Mouse (Mus musculus) liver, adult (tissue): ENCODE data around the gene Patz1.

Source experiments
- GATA4 ChIP-seq: IDR thresholded peaks from 2 replicates; pipeline ENCODE4 v1.6.1; 2014; ENCODE audit warnings: mild to moderate bottlenecking, low read length; ENCODE audit not compliant: insufficient replicate concordance

Gene Patz1

DNA sequence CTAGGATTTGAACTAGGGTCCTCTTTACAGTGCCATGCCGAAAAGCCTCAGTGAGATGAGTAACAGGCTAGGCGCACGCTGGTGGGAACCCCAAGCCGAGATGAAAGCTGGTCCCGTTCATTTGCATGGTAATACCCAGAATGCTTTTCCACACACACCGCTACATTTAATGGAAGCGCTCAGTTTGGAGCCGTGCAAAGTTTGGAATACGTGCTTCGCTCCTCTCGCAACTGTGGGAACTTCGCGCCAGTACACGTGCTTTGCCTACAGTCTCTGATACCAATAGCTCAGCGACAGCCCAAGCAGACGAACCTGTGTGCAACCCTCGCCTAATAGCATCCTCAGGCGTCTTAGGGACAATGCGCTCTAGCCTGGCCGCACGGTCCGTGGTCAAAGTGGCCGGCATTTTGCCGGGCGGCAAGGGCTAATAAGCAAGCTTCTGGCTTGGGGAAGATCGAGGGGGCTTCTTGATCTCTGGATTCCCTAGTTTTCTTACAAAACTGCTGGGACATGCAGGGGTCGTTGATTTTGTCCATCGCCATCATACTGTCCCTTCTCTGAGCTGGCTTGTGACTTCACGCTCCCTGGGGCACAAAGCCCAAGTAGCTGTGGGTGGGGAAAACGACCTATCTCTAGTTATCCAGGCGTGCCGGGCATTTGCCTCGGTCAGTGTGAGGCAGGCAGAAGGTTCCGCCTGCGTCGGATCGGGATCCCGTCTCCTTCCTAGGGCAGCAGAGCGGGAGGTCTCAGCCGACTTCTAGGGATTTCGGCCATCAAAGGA, at the start of gene Patz1:
Gene Patz1 (plus strand): TSS at position 354 of the 781 bp plus-strand sequence.
- TF ChIP-seq GATA4: no peak

DNA sequence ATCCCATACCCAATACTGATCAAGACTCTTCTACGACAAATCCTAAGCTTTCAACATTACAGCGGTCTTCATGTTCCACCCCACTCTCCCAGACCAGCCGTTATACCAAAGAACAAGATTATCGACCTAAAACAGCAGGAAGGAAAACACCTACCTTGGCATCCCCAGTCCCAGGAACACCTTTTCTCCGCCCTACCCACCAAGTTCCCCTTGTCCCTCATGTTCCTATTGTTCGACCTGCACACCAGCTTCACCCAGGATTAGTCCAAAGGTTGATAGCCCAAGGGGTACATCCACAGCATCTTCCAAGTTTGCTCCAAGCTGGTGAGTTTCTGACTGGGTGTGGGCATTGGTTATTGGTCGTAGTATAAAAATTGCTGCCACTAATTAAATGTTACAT, 46.3 kb upstream of the Patz1 start:
- no peak for TF ChIP-seq GATA4

- no peak for TF ChIP-seq GATA4
Measured at GRCm38 (mm10) chr11:3243771-3244170, 44.9 kb upstream of the Patz1 start.

GRCm38 (mm10) chr11:3247387-3247786, 41.3 kb upstream of the Patz1 start:
- no peak for TF ChIP-seq GATA4

- no peak for TF ChIP-seq GATA4
Measured at GRCm38 (mm10) chr11:3259537-3259936, 29.1 kb upstream of the Patz1 start.

GRCm38 (mm10) chr11:3265291-3266078, 23.2 kb upstream of the Patz1 start:
- TF ChIP-seq GATA4: no peak

- no peak; the same call in 1 of the 2 replicates for TF ChIP-seq GATA4
Measured at GRCm38 (mm10) chr11:3266079-3266685, 22.5 kb upstream of the Patz1 start, which contains the start of gene Drg1. TSS of gene Drg1 (minus strand) at chr11:3266415.

DNA sequence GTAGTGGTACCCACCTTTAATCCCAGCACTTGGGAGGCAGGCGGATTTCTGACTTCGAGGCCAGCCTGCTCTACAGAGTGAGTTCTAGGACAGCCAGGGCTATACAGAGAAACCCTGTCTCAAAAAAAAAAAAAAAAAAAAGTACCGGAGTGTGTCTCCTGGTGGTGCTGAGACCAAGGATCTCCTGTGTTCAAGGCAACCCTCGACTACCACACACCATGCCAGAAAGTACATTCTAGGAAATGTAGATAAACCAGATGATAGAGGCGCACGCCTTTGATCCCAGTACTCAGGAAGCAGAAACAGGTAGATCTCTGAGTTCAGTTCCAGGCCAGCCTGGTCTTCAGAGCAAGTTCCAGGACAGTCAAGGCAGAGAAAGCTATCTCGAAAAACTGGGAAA, 21.5 kb upstream of the Patz1 start:
- TF ChIP-seq GATA4: no peak

GRCm38 (mm10) chr11:3269241-3269640, 19.4 kb upstream of the Patz1 start:
- TF ChIP-seq GATA4: no peak

DNA sequence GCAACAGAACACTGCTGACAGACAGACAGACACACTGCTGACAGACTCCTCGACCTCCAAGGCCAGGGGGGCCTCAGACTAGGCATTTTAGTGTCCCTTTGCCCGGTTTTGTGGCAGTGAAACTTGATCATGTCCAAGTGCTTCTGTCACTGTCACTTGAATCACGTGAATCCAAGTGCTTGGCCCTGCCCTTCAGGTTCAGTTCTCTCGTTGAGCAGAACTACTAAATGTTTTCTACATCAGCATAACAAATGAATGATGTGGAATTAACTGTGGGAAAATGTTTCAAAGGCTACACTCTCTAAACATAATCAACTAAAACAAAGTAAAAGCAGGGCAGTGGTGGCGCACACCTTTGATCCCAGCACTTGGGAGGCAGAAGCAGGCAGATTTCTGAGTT, 10.3 kb upstream of the Patz1 start:
- no peak for TF ChIP-seq GATA4

DNA sequence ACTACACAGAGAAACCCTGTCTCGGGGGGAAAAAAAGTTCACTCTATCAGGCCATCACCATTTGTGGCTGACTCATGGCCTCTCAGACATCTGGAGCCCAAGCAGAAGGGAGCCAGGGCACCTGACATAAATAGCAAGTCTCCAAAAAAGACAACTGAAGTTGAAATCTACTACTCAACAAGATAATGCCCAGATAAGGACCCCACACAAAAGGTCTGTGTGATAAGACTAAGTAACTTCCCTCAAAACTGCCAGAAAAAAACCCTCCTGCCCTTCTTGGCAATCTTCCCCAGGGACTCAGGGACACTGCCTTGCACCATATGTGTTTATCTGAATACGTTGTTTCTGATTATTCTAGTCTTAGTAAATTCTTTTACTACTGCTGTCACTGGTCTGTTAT, 8.9 kb upstream of the Patz1 start:
- no peak for TF ChIP-seq GATA4

DNA sequence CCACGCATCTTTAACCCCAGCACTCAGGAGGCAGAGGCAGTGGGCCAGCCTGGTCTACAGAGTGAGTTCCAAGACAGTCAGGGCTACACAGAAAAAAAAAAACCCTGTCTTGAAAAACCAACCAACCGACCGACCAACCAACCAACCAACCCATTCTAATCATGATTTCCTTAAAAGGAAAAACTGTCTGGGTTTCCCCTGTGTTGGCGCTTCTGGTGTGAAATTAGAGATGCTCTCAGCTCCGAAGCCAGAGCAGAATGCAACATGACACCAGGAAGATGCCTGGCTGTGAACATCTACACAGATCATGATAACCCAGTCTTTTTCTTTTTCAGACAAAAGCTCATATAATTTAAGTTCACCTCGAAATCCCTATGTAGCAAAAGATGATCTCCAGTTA, 5.8 kb upstream of the Patz1 start:
- no peak for TF ChIP-seq GATA4

GRCm38 (mm10) chr11:3283645-3284044, 5.0 kb upstream of the Patz1 start:
- TF ChIP-seq GATA4: no peak

DNA sequence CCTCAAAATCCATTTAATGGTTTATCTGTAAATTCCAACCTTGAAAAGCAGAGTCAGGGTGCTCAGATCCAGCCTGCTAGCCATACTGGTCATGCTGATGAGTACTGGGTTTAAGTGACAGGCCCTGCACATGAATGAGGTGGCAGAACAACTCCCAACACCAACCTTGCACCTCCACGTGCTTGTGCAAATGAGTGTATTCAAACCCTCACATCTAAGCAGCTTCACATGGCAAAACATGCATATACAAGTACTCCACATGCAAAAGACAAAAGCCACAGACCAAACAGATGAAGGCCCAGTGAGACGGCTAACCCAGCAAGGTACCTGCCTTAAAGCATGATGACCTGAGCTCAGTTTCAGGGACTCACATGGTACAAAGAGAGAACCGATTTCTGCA, 2.7 kb upstream of the Patz1 start:
- no peak for TF ChIP-seq GATA4

- no peak for TF ChIP-seq GATA4
Measured at GRCm38 (mm10) chr11:3287131-3287530, 1.5 kb upstream of the Patz1 start.

DNA sequence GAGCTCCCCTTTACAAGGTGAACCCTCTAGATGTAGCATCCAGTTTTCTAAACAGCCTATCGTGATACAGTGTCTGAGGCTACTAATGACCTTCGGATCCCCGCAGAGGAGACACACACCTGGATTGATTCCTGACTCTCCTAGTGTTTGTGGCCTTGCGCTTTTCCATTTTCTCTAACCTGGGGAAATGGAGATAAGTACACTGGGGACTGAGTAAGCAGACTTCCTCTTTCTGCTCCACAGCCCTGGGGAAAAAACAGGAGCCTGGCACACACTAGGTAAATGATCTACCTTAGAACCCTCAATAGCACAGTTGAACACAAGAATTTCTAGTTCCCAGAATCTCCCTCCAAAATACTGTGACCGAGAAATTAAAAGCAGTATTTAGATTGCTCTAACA, 753 bp upstream of the Patz1 start:
- TF ChIP-seq GATA4: no peak
